In the genomic region with DNA sequence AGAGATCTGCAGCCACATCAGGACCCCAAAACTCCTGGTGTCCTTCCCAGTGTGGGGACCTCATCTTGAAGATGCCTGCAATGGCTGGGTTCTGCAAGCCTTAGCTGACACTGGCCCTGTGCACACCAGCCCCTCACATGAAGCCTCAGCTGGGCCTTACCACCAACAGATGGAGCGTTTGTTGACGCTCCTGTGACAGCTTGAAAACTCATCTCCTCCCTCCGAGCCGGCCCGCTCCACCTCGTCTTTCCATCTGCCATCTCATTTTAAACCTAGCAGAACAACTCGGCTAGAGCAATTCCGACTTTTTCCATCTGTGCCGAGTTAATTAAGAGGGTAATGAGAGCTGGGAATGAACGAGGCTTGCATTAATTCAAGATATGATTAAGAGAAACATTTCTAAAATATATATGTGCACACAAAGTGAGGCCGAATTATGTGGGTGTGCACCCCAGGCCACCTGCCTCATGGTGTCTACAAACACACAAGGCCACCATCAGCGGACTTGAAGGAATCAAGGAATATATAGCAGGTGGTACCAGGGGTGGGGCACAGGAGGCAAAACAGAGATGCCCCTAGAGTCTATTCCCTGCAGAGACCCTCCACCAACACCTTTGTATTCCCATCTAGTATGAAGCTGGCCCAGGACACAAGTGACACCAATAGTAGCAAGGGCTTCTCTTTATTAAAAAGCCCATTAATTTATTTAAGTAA, we compare ENCODE assay signal across 10 mouse cellular contexts.
A peak's percentile ranks its signal among the peaks of the same experiment; 100 is the strongest.
DNase-seq lines count a peak whose midpoint lies in the region; ATAC-seq and TF ChIP-seq lines count a peak whose summit lies in the region.
"Had no signal": no experiment of that assay in that cellular context is flagged by ENCODE, and none has a peak within 500 bp of the region (broad histone marks: within the 10 kb centered on the region; RNA-seq: fewer than 3 reads in every experiment).

No protein-coding gene starts in this region.

- no peak for DNase-seq in forebrain, embryonic 10.5 days (ENCODE audit: extremely low spot score, low spot score)
- peak; percentile 58 to 76 for DNase-seq in frontal cortex, postnatal 36 days (ENCODE audit: low spot score in 2 of 2)
- peak; percentile 16 for DNase-seq in left cerebral cortex, adult 11 months (ENCODE audit: low spot score)
- peak; percentile 48 for DNase-seq in right cerebral cortex, postnatal 4 days
- no peak for DNase-seq in heart, adult 11 months
- no peak for DNase-seq in gastrocnemius, adult 2 months
- DNase-seq: kidney, postnatal 10 days had no signal

- no peak overlapping the region for H3K4me3 ChIP-seq in forebrain, embryonic 13.5 days
- no peak overlapping the region for H3K4me3 ChIP-seq in forebrain, embryonic 10.5 days
- no peak overlapping the region for H3K4me3 ChIP-seq in gastrocnemius, adult 2 months
- no peak overlapping the region for H3K4me3 ChIP-seq in intestine, embryonic 15.5 days (replicated peaks)
- H3K4me3 ChIP-seq: lung, embryonic 15.5 days had no signal

- no peak for TF ChIP-seq CTCF in gastrocnemius, adult 2 months (IDR thresholded peaks at IDR 0.05)

- no peaks in the 10 kb centered on the region for H3K27me3 ChIP-seq in forebrain, embryonic 13.5 days
- no peaks in the 10 kb centered on the region for H3K27me3 ChIP-seq in forebrain, embryonic 10.5 days (ENCODE audit: poor library complexity, severe bottlenecking)
- no peaks in the 10 kb centered on the region for H3K27me3 ChIP-seq in intestine, embryonic 15.5 days (replicated peaks)
- H3K27me3 ChIP-seq: lung, embryonic 15.5 days had no signal

- ATAC-seq in forebrain, embryonic 13.5 days: peak; percentile 92
- ATAC-seq in intestine, embryonic 15.5 days: no peak

- no peaks in the 10 kb centered on the region for H3K36me3 ChIP-seq in forebrain, embryonic 13.5 days (ENCODE audit: poor library complexity, severe bottlenecking)
- no peaks in the 10 kb centered on the region for H3K36me3 ChIP-seq in forebrain, embryonic 10.5 days (replicated peaks)
- no peaks in the 10 kb centered on the region for H3K36me3 ChIP-seq in intestine, embryonic 15.5 days
- H3K36me3 ChIP-seq: lung, embryonic 15.5 days had no signal

- 77% methylated on average over 12 of the region's 12 CpGs for WGBS in forebrain, embryonic 13.5 days
- 91% methylated on average over 12 of the region's 12 CpGs for WGBS in forebrain, embryonic 10.5 days
- 78% methylated on average over 12 of the region's 12 CpGs for WGBS in intestine, embryonic 15.5 days

- intact Hi-C loops in gastrocnemius, adult 2 months (cut with DNase I): no loop called here

- H3K9me3 ChIP-seq in forebrain, embryonic 13.5 days (replicated peaks): no peaks in the 10 kb centered on the region
- H3K9me3 ChIP-seq in forebrain, embryonic 10.5 days: no peaks in the 10 kb centered on the region
- H3K9me3 ChIP-seq in intestine, embryonic 15.5 days: no peaks in the 10 kb centered on the region
- H3K9me3 ChIP-seq: lung, embryonic 15.5 days had no signal

- H3K4me2 ChIP-seq in forebrain, embryonic 13.5 days: no peak overlapping the region
- no peak overlapping the region for H3K4me2 ChIP-seq in intestine, embryonic 15.5 days (replicated peaks)
- H3K4me2 ChIP-seq: lung, embryonic 15.5 days had no signal

- no peak overlapping the region for H3K27ac ChIP-seq in forebrain, embryonic 13.5 days
- no peak overlapping the region for H3K27ac ChIP-seq in forebrain, embryonic 10.5 days
- no peak overlapping the region for H3K27ac ChIP-seq in gastrocnemius, adult 2 months
- no peak overlapping the region for H3K27ac ChIP-seq in intestine, embryonic 15.5 days
- H3K27ac ChIP-seq: lung, embryonic 15.5 days had no signal

- no peak overlapping the region for H3K9ac ChIP-seq in forebrain, embryonic 13.5 days
- no peak overlapping the region for H3K9ac ChIP-seq in intestine, embryonic 15.5 days
- H3K9ac ChIP-seq: lung, embryonic 15.5 days had no signal

- no peaks in the 10 kb centered on the region for H3K4me1 ChIP-seq in forebrain, embryonic 13.5 days
- no peaks in the 10 kb centered on the region for H3K4me1 ChIP-seq in forebrain, embryonic 10.5 days
- H3K4me1 ChIP-seq in intestine, embryonic 15.5 days (replicated peaks): no peaks in the 10 kb centered on the region
- H3K4me1 ChIP-seq: lung, embryonic 15.5 days had no signal

Comparison
In these comparisons a context has a peak if more than half of its experiments do, and no peak if none do; other contexts are left out.
1. DNase-seq: peak in frontal cortex, postnatal 36 days (2 of 2), left cerebral cortex, adult 11 months (single experiment) and right cerebral cortex, postnatal 4 days (single experiment); none in forebrain, embryonic 10.5 days (single experiment), heart, adult 11 months (single experiment) and gastrocnemius, adult 2 months (single experiment).